Mouse (Mus musculus) spleen, adult 2 months (tissue): Measurements from ENCODE around the gene Tlr3.

Experiments
- CTCF ChIP-seq: fragments of 200-500 bp; IDR thresholded peaks from 2 replicates; pipeline ENCODE4 v1.5.1; 2011; ENCODE audit warnings: mild to moderate bottlenecking, inconsistent platforms; ENCODE audit not compliant: insufficient read depth, insufficient read length, insufficient replicate concordance; ENCODE audit errors: extremely low read depth
- POLR2A ChIP-seq: fragments of 200-500 bp; IDR thresholded peaks from 2 replicates; pipeline ENCODE4 v1.6.1; 2011; ENCODE audit warnings: low read depth, low read length, inconsistent platforms

GRCm38 (mm10) chr8:45457874-45458273 lies 47.0 kb upstream of the Tlr3 start:
- TF ChIP-seq CTCF (no peak), POLR2A (no peak)
